Mouse (Mus musculus): ENCODE data around the gene Ubtd2. TPM values are rescaled to one million over a fixed set of nuclear protein-coding genes. Genes with fewer than 3 reads are reported as not detected.

Gene Ubtd2
- polyA plus RNA-seq, 1 experiment from 2014 or later = 104 TPM

- DNase-seq (ENCODE audit: low spot score) (no peak), ATAC-seq (replicated peaks; ENCODE audit: insufficient number of reproducible peaks, low FRiP score, low TSS enrichment, low read depth) (no peak)
Measured at GRCm38 (mm10) chr11:32561465-32562355, 106.5 kb downstream of the Ubtd2 start.

GRCm38 (mm10) chr11:32562706-32563105 lies 107.5 kb downstream of the Ubtd2 start:
- Histone ChIP-seq H3K27me3 (ENCODE audit: control insufficient read depth, insufficient read depth, low read length) (no peaks in the 10 kb centered on the region), H3K27ac (replicated peaks; ENCODE audit: low read depth, low read length) (no peak overlapping the region), H3K9me3 (replicated peaks; ENCODE audit: control insufficient read depth, low read length) (no peaks in the 10 kb centered on the region), H3K9ac (replicated peaks; ENCODE audit: low read length) (no peak overlapping the region), H3K36me3 (replicated peaks; ENCODE audit: control insufficient read depth, insufficient read depth, low read depth, low read length) (no peaks in the 10 kb centered on the region), H3K4me3 (ENCODE audit: low read depth, low read length) (no peak overlapping the region), H3K4me2 (ENCODE audit: low read depth, low read length) (no peak overlapping the region), H3K4me1 (ENCODE audit: control insufficient read depth, insufficient read depth, low read length) (no peaks in the 10 kb centered on the region)
- DNase-seq (ENCODE audit: low spot score) (no peak), ATAC-seq (replicated peaks; ENCODE audit: insufficient number of reproducible peaks, low FRiP score, low TSS enrichment, low read depth) (no peak)
- 61% methylated on average over 5 of the region's 5 CpGs for WGBS

More at GRCm38 (mm10) chr11:32561465-32562355, 106.5 kb downstream of the Ubtd2 start:
- no peak overlapping the region for H3K4me3 ChIP-seq (ENCODE audit: low read depth, low read length)
- WGBS = 78% methylated on average over 10 of the region's 10 CpGs
- H3K36me3 ChIP-seq (replicated peaks; ENCODE audit: control insufficient read depth, insufficient read depth, low read depth, low read length) = no peaks in the 10 kb centered on the region
- no peaks in the 10 kb centered on the region for H3K9me3 ChIP-seq (replicated peaks; ENCODE audit: control insufficient read depth, low read length)
- no peaks in the 10 kb centered on the region for H3K27me3 ChIP-seq (ENCODE audit: control insufficient read depth, insufficient read depth, low read length)
- H3K4me2 ChIP-seq (ENCODE audit: low read depth, low read length) = no peak overlapping the region
- H3K27ac ChIP-seq (replicated peaks; ENCODE audit: low read depth, low read length) = no peak overlapping the region
- H3K9ac ChIP-seq (replicated peaks; ENCODE audit: low read length) = no peak overlapping the region
- H3K4me1 ChIP-seq (ENCODE audit: control insufficient read depth, insufficient read depth, low read length) = no peaks in the 10 kb centered on the region

- Histone ChIP-seq H3K36me3 (replicated peaks; ENCODE audit: control insufficient read depth, insufficient read depth, low read depth, low read length) (no peaks in the 10 kb centered on the region), H3K4me2 (ENCODE audit: low read depth, low read length) (no peak overlapping the region), H3K27me3 (ENCODE audit: control insufficient read depth, insufficient read depth, low read length) (no peaks in the 10 kb centered on the region), H3K4me1 (ENCODE audit: control insufficient read depth, insufficient read depth, low read length) (no peaks in the 10 kb centered on the region), H3K4me3 (ENCODE audit: low read depth, low read length) (no peak overlapping the region), H3K9me3 (replicated peaks; ENCODE audit: control insufficient read depth, low read length) (no peaks in the 10 kb centered on the region), H3K27ac (replicated peaks; ENCODE audit: low read depth, low read length) (no peak overlapping the region), H3K9ac (replicated peaks; ENCODE audit: low read length) (no peak overlapping the region)
- DNase-seq (ENCODE audit: low spot score) = no peak
- 37% methylated on average over 3 of the region's 3 CpGs for WGBS
- ATAC-seq (replicated peaks; ENCODE audit: insufficient number of reproducible peaks, low FRiP score, low TSS enrichment, low read depth) = 0 out of 2 replicates have a peak, but pooled peaks have one; percentile 25
Measured at GRCm38 (mm10) chr11:32563660-32564059, 108.5 kb downstream of the Ubtd2 start.

GRCm38 (mm10) chr11:32564629-32565028 lies 109.5 kb downstream of the Ubtd2 start:
- Histone ChIP-seq H3K27me3 (ENCODE audit: control insufficient read depth, insufficient read depth, low read length) (no peaks in the 10 kb centered on the region), H3K4me1 (ENCODE audit: control insufficient read depth, insufficient read depth, low read length) (no peaks in the 10 kb centered on the region), H3K36me3 (replicated peaks; ENCODE audit: control insufficient read depth, insufficient read depth, low read depth, low read length) (no peaks in the 10 kb centered on the region), H3K4me2 (ENCODE audit: low read depth, low read length) (no peak overlapping the region), H3K27ac (replicated peaks; ENCODE audit: low read depth, low read length) (no peak overlapping the region), H3K4me3 (ENCODE audit: low read depth, low read length) (no peak overlapping the region), H3K9me3 (replicated peaks; ENCODE audit: control insufficient read depth, low read length) (no peaks in the 10 kb centered on the region), H3K9ac (replicated peaks; ENCODE audit: low read length) (no peak overlapping the region)
- ATAC-seq (replicated peaks; ENCODE audit: insufficient number of reproducible peaks, low FRiP score, low TSS enrichment, low read depth) = no peak
- WGBS = 38% methylated on average over 4 of the region's 4 CpGs
- DNase-seq (ENCODE audit: low spot score) = no peak

- no peak overlapping the region for H3K27ac ChIP-seq (replicated peaks; ENCODE audit: low read depth, low read length)
Measured at GRCm38 (mm10) chr11:32565088-32565487, 109.9 kb downstream of the Ubtd2 start.

GRCm38 (mm10) chr11:32566184-32566583 lies 111.0 kb downstream of the Ubtd2 start:
- 90% methylated on average over 6 of the region's 6 CpGs for WGBS
- ATAC-seq (replicated peaks; ENCODE audit: insufficient number of reproducible peaks, low FRiP score, low TSS enrichment, low read depth) (no peak), DNase-seq (ENCODE audit: low spot score) (no peak)
- Histone ChIP-seq H3K4me3 (ENCODE audit: low read depth, low read length) (no peak overlapping the region), H3K4me2 (ENCODE audit: low read depth, low read length) (no peak overlapping the region), H3K27ac (replicated peaks; ENCODE audit: low read depth, low read length) (no peak overlapping the region), H3K27me3 (ENCODE audit: control insufficient read depth, insufficient read depth, low read length) (no peaks in the 10 kb centered on the region), H3K9ac (replicated peaks; ENCODE audit: low read length) (no peak overlapping the region), H3K4me1 (ENCODE audit: control insufficient read depth, insufficient read depth, low read length) (no peaks in the 10 kb centered on the region), H3K36me3 (replicated peaks; ENCODE audit: control insufficient read depth, insufficient read depth, low read depth, low read length) (no peaks in the 10 kb centered on the region), H3K9me3 (replicated peaks; ENCODE audit: control insufficient read depth, low read length) (no peaks in the 10 kb centered on the region)

More at GRCm38 (mm10) chr11:32565088-32565487, 109.9 kb downstream of the Ubtd2 start:
- Histone ChIP-seq H3K4me3 (ENCODE audit: low read depth, low read length) (no peak overlapping the region), H3K4me2 (ENCODE audit: low read depth, low read length) (no peak overlapping the region), H3K9ac (replicated peaks; ENCODE audit: low read length) (no peak overlapping the region), H3K4me1 (ENCODE audit: control insufficient read depth, insufficient read depth, low read length) (no peaks in the 10 kb centered on the region), H3K36me3 (replicated peaks; ENCODE audit: control insufficient read depth, insufficient read depth, low read depth, low read length) (no peaks in the 10 kb centered on the region), H3K9me3 (replicated peaks; ENCODE audit: control insufficient read depth, low read length) (no peaks in the 10 kb centered on the region), H3K27me3 (ENCODE audit: control insufficient read depth, insufficient read depth, low read length) (no peaks in the 10 kb centered on the region)
- DNase-seq (ENCODE audit: low spot score) (no peak), ATAC-seq (replicated peaks; ENCODE audit: insufficient number of reproducible peaks, low FRiP score, low TSS enrichment, low read depth) (no peak)
- WGBS = 42% methylated on average over 8 of the region's 8 CpGs

Other genes with a start within 250 kb of the Ubtd2 start
- gene Snrnp25, start 250.0 kb upstream of the Ubtd2 start, polyA plus RNA-seq (2014; fragmentation: Nextera tagmentation; extraction: Ambion mirVana) = 91.8 and 94.6 TPM in 2 replicates
- 21.6 and 24.0 TPM in 2 replicates for gene Rhbdf1, start 233.1 kb upstream of the Ubtd2 start, polyA plus RNA-seq (2014; fragmentation: Nextera tagmentation; extraction: Ambion mirVana)
- gene Mpg, start 228.9 kb upstream of the Ubtd2 start, polyA plus RNA-seq (2014; fragmentation: Nextera tagmentation; extraction: Ambion mirVana) = 29.6 and 30.9 TPM in 2 replicates
- gene Nprl3, start 187.7 kb upstream of the Ubtd2 start, polyA plus RNA-seq (2014; fragmentation: Nextera tagmentation; extraction: Ambion mirVana) = 23.4 and 28.7 TPM in 2 replicates
- 2,193 and 2,570 TPM in 2 replicates for gene Hba-x, start 179.0 kb upstream of the Ubtd2 start, polyA plus RNA-seq (2014; fragmentation: Nextera tagmentation; extraction: Ambion mirVana)
- gene Hba-a1, start 171.9 kb upstream of the Ubtd2 start, polyA plus RNA-seq (2014; fragmentation: Nextera tagmentation; extraction: Ambion mirVana) = 2,270 and 2,500 TPM in 2 replicates
- 6.3 and 6.8 TPM in 2 replicates for gene Hbq1b, start 168.4 kb upstream of the Ubtd2 start, polyA plus RNA-seq (2014; fragmentation: Nextera tagmentation; extraction: Ambion mirVana)
- 4,574 and 5,165 TPM in 2 replicates for gene Hba-a2, start 158.9 kb upstream of the Ubtd2 start, polyA plus RNA-seq (2014; fragmentation: Nextera tagmentation; extraction: Ambion mirVana)
- gene Hbq1a, start 155.3 kb upstream of the Ubtd2 start, polyA plus RNA-seq (2014; fragmentation: Nextera tagmentation; extraction: Ambion mirVana) = 0.50 TPM in 1 of 2 replicates, not detected in the other
- gene Sh3pxd2b, start 107.5 kb upstream of the Ubtd2 start, polyA plus RNA-seq (2014; fragmentation: Nextera tagmentation; extraction: Ambion mirVana) = 17.2 and 18.0 TPM in 2 replicates
- gene Efcab9, start 76.7 kb downstream of the Ubtd2 start, polyA plus RNA-seq (2014; fragmentation: Nextera tagmentation; extraction: Ambion mirVana) = 0.65 TPM in 1 of 2 replicates, not detected in the other
- gene Stk10, start 77.9 kb downstream of the Ubtd2 start, polyA plus RNA-seq (2014; fragmentation: Nextera tagmentation; extraction: Ambion mirVana) = 1.4 and 1.7 TPM in 2 replicates
- gene Fbxw11, start 187.4 kb downstream of the Ubtd2 start, polyA plus RNA-seq (2014; fragmentation: Nextera tagmentation; extraction: Ambion mirVana) = 83.3 and 90.6 TPM in 2 replicates